Mouse (Mus musculus): Measurements from ENCODE around the gene Vac14.

Gene Vac14

DNA sequence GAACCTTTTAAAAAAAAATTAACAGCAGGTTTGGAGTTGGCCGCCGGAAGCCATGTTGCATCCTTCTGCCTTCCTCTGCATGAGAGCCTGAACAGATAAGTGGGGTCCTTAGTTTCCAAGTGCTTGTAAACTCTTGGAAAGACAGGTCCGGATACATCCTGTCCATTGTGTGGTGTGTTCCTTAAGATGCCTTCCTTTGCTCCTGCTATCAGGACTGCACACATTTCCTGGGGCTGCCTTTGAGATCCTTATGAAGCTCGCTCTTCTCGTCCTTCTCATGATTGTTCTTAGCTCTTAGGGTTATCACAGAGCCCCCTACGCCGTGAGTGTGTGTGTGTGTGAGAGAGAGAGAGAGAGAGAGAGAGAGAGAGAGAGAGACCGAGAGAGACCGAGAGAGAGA is 71.6 kb downstream of the Vac14 start:
- no peak for DNase-seq (ENCODE audit: low spot score)

DNA sequence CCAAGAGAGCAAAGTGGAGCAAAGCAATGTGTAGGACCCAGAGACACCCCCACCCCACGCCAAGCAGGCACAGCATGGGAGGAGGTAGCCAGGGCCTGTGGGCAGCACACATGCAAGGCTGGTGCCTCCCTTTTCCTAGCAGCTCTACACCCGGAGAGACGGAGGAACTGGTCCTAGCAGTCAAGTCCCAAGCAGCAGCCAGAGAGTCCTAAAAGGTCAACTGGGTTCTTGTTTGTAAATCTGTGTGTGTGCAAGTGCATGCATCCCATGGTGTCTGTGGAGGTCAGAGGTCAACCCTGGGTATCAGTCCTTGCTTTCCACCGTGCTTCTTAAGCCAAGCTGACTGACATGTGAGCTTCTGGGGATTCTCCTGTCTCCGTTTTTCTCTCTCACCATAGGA is 75.8 kb downstream of the Vac14 start:
- DNase-seq (ENCODE audit: low spot score), result no peak

- no peak for DNase-seq (ENCODE audit: low spot score)
These were observed 76.4 kb downstream of the Vac14 start for GRCm38 (mm10) chr8:110694826-110695225.

DNA sequence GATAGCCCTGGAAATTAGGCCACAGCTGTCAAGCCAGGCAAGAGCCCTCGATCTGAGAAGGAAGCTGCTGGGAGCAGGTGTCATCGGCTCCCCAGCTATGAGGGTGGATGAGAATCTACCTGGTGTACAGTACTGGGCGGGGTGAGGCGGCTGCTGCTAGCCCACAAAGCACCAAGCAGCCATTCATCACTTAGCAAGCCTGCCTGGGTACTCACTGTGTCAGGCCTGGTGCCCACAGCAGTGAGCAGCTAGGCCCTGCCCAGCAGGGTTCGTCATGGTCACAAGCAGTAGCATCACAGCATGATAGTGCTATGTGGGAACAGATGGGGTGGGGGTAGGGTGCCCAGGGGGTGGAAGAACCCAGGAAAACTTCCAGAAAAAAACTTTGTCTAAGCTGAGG is 77.0 kb downstream of the Vac14 start:
- no peak for DNase-seq (ENCODE audit: low spot score)

DNA sequence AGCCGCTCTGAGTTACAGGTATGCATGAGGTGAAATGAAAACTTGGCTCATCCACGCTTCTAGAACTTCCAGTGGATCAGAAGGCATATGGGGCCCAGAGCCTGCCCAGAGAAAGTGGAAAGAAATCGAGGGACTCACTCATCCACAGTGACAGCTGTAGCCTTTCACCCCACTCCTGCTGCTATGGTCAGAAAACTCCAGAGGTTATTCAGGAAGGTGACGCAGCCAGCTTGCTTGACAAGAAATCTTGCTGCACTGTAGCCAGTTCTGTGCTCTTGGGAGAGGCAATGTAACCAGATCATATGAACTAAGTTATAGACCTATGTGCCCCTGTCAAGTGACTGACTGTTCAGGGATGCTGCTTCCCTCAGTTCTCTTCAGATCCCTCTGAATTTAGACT is 77.7 kb downstream of the Vac14 start:
- no peak for DNase-seq (ENCODE audit: low spot score)

DNA sequence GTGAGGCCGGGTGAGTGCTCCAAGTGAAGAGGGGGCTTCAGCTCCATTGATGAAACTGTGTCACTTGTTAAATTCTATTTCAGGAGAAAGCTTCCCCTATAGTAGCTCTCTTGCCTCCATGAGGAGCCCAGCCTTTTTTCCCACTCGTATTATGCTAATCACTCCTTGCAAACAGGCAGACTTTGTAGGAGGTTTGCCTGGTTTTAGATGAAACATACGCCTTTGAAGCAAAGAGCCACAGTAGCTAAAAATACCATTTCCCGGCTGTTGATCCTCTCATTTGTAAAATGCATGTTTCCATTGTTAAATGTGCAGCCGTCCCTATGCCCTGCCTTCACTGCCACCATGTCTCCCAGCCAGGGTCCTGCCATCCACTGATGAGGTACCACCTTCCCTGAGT is 79.2 kb downstream of the Vac14 start:
- DNase-seq (ENCODE audit: low spot score), result no peak

DNA sequence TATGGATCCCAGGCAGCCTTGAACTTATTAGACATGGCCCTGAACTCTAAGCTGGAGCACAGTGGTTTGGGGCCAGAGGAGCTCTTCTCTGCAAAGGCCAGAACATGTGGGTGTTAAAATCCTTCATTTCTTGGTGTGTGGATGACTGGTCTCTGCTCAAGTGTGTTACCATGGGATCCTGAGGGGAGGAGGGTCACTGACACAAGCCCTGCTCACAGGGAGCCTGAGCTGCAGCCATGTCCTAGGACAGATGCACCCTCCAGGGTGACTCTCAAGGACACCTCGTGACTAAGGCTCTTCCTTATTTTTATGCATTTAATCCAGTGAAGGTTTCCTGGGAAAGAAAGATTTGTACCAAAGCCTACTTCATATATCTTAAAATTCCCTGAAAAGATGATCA is 79.7 kb downstream of the Vac14 start:
- DNase-seq (ENCODE audit: low spot score), result no peak

DNA sequence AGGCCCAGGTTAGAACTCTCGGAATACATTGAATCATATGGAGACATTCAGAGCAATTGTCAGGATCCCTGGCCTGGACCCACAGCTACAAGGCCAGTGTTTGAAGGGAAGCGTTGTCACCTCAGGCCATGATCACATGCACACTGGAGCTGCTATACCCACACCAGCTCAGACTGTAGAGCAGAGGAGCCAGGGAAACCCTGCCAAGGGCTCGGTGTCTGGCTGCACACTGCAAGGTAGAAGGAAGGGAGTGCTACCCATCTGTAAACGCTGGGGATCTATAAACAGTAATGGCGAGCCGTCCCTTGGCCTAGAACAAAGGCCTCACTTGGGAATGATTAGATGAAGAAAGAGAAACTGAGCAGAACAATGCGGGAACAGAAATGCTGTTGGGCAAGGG is 81.1 kb downstream of the Vac14 start:
- no peak for DNase-seq (ENCODE audit: low spot score)

DNA sequence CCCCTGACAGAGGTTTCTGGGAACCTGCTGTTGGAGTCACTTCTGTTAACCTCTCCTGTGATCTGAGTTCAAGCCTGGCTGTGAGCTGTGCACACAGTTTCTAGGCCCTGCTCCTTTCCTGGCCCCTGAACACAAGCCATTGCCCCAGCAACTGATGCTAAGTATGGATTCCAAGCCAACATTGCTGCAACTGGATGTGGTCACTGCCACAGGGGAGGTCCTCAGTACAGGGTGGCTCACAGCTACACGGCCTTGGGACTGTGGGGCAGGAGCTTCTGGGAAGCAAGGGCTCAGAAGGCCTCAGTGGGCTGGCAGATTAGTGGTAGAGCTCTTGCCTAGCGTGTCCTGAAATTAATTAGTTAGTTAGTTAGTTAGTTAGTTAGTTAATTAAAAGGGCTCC is 82.2 kb downstream of the Vac14 start:
- DNase-seq (ENCODE audit: low spot score), result no peak

- no peak for DNase-seq (ENCODE audit: low spot score)
These were observed 84.5 kb downstream of the Vac14 start for GRCm38 (mm10) chr8:110702636-110703459.

GRCm38 (mm10) chr8:110703460-110704061 is 85.2 kb downstream of the Vac14 start:
- no peak for DNase-seq (ENCODE audit: low spot score)

DNA sequence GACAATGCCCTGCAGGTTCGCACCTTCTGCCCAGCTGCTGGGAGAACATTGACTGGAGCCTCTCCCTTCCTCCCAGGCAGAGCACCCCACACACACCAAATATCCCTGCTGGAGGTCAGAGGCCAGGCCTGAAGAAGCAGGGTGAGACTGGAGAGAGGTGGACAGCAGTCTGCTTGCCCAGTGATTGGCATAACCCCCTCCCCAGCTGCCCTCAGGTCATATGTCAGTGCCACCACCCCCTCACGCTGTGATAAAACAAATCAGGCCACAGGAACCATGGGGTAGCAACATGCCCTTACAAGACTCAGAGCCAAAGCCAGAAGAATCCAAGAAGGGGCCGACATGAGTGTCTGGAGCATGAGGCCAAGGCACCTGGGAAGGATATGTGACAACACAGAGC is 85.7 kb downstream of the Vac14 start:
- DNase-seq (ENCODE audit: low spot score), result no peak

- DNase-seq (ENCODE audit: low spot score), result no peak
These were observed 87.3 kb downstream of the Vac14 start for GRCm38 (mm10) chr8:110705391-110706287.

DNA sequence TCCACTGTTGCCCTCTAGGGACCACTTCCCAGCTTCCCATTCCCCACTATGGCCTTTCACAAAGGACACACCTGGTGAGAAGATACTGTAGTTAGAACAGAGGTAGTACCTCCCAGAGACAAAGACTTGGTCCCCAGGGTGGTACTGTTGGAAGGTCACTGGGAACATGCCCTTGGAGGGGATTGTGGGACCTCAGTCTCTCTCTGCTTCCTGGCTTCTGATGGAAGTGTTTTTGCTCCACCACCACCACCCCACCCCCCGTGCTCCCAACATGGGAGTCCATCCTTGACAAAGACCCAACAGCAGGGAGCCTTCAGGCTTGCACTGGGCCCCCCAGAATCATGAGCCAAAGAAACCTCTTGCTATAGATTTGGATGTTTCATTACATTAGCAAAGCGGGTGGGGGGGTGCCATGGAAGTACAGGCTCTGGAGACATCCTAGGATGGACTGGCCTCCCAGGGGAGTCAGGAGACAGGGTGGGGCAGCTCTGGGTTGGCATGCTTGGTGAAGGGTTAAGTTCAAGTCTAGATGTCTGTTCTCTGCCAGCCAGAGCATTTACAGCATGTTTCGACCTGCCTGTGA is 88.0 kb downstream of the Vac14 start:
- no peak for DNase-seq (ENCODE audit: low spot score)

- no peak for DNase-seq (ENCODE audit: low spot score)
These were observed 90.0 kb downstream of the Vac14 start for GRCm38 (mm10) chr8:110708429-110708828.

- no peak for DNase-seq (ENCODE audit: low spot score)
These were observed 92.2 kb downstream of the Vac14 start for GRCm38 (mm10) chr8:110710593-110710992.

DNA sequence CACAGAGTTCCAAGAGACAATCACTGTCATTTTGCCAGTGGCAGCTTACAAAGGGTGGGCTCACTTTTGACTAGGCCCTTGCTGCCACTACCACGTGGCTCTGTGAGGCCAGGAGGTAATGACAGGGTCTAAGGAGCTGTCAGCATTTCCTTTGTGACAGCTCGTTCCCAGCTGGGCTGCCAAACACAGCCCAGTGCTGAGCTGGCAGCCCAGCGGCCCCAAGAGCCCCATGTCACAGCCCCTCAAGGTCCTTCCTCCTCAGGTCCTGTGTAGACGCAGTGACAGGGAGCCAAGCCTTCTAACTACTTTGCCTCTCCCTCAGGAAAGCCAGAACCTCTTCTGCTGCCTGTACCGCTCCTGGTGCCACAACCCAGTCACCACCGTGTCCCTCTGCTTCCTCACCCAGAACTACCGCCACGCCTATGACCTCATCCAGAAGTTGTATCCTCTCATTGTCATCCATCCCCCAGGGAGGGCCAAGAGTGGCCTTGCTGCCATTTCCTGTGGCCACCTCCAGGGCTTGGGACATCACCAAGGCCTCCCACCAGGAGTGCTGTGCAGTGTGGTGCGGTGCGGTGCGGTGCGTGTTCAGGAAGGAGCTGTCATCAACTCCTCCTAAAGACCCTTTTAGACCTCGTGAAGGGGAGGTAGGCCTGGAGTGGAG is 93.0 kb downstream of the Vac14 start:
- DNase-seq (ENCODE audit: low spot score), result no peak

- DNase-seq (ENCODE audit: low spot score), result no peak
These were observed 94.7 kb downstream of the Vac14 start for GRCm38 (mm10) chr8:110713073-110713472.

GRCm38 (mm10) chr8:110714827-110715519 is 96.6 kb downstream of the Vac14 start:
- DNase-seq (ENCODE audit: low spot score), result no peak

DNA sequence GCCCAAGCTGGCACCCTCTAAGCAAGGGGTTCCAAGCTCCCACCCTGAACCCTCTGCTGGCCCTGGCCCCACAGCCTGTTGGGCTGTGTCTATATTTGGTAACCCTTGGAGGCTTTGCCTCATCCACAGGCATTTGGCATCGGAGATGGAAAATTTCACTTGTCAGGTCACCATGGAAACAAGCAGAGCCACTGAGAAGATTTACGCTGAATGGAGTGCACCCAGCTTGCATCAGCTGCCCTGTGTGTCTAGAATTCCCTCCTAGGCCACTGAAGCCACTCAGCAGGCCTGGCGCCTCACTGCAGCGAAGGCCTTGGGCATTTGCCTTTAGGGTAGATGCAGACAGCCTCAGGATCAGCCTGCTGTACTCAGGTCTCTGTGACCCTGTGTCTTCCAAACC is 97.7 kb downstream of the Vac14 start:
- DNase-seq (ENCODE audit: low spot score), result no peak

DNA sequence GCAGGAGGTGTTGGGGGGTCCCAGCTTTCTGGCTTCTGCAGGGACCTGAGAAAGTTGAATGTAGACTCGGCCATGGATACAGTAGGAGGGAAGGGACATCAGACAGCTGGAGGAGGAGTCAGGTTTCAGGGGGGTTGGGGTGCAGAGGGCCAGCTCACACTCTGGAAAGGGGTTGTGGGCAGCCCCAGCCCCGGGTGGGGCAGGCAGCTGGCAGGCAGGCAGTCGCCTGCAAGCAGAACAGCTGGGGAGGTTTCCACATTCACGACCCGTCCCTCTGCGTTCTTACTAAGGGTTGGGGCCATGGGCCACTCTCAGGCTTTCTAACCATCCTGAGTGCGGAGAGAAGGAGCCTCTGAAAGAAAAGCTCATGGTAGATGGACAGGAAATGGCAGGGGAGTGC is 98.7 kb downstream of the Vac14 start:
- no peak for DNase-seq (ENCODE audit: low spot score)

Measured in spleen, adult 12 weeks (tissue).